Mouse (Mus musculus) lung, embryonic 14.5 days (tissue): ENCODE data around the gene Nepro. TPM values are rescaled to one million over a fixed set of nuclear protein-coding genes. Genes with fewer than 3 reads are reported as not detected.

Source experiments
- ATAC-seq: fragments of 200-750 bp; cut with Nextera tagmentation; 2 replicates; pipeline ENCODE4 v1.8.0; 2017; ENCODE audit warnings: mild to moderate bottlenecking, moderate TSS enrichment, moderate library complexity; ENCODE audit not compliant: insufficient read depth
- DNase-seq: peaks from one replicate; pipeline ENCODE4 v3.0.0-alpha.2; 2015
- H3K27ac ChIP-seq: fragments of 300-500 bp; sonication (generic); 2 replicates; pipeline ENCODE4 v1.5.1; 2014; ENCODE audit warnings: low read depth, mild to moderate bottlenecking, moderate library complexity
- H3K27me3 ChIP-seq: fragments of 300-500 bp; sonication (generic); 2 replicates; pipeline ENCODE4 v1.6.1; 2014; ENCODE audit warnings: low read length, control low read depth; ENCODE audit not compliant: insufficient read depth
- H3K36me3 ChIP-seq: fragments of 300-500 bp; sonication (generic); 2 replicates; pipeline ENCODE4 v1.6.1; 2014; ENCODE audit warnings: control low read depth; ENCODE audit not compliant: insufficient read depth
- H3K4me1 ChIP-seq: fragments of 300-500 bp; sonication (generic); 2 replicates; pipeline ENCODE4 v1.6.1; 2014; ENCODE audit warnings: antibody characterized with exemption, control low read depth; ENCODE audit not compliant: insufficient read depth
- H3K4me2 ChIP-seq: fragments of 300-500 bp; sonication (generic); 2 replicates; pipeline ENCODE4 v1.6.1; 2014; ENCODE audit warnings: mild to moderate bottlenecking
- H3K4me3 ChIP-seq: fragments of 300-500 bp; sonication (generic); 2 replicates; pipeline ENCODE4 v1.5.1; 2014; ENCODE audit warnings: low read depth, low read length
- H3K9ac ChIP-seq: fragments of 300-500 bp; sonication (generic); 2 replicates; pipeline ENCODE4 v1.6.1; 2014
- H3K9me3 ChIP-seq: fragments of 300-500 bp; sonication (generic); 2 replicates; pipeline ENCODE4 v1.6.1; 2016; ENCODE audit warnings: low read depth, low read length, control low read depth
- CTCF ChIP-seq: IDR thresholded peaks from 2 replicates; pipeline ENCODE4 v1.5.1; 2016; ENCODE audit warnings: antibody characterized with exemption, low read depth
- WGBS: fragments of 180-500 bp; shearing (Covaris S2); extraction: QIAGEN DNeasy Blood & Tissue Kit; methylation state at CpG from one replicate; pipeline ENCODE4 v1.1.7; 2014; 5-methylcytosine and 5-hydroxymethylcytosine counted together
- polyA plus RNA-seq: library from polyadenylated mRNA; unstranded; fragments of >200 nt; fragmentation: Nextera tagmentation; extraction: Ambion mirVana; gene quantifications from 2 replicates; pipeline ENCODE4 v1.2.1, GENCODE M21; 2014

The Nepro gene
- polyA plus RNA-seq, 1 experiment from 2014 or later, result 14.6 TPM

GRCm38 (mm10) chr16:44745471-44745865 lies 21.4 kb downstream of the Nepro start:
- ATAC-seq (peak; percentile 21; the same call in 1 of the 2 replicates), DNase-seq (no peak)
- Histone ChIP-seq H3K4me2 (peak overlapping the region; percentile 75), H3K9me3 (no peaks in the 10 kb centered on the region), H3K27me3 (no peaks in the 10 kb centered on the region), H3K4me3 (peak overlapping the region; percentile 83), H3K9ac (peak overlapping the region; percentile 90), H3K27ac (peak overlapping the region; percentile 97), H3K36me3 (peaks cover 18% of the 10 kb centered on the region), H3K4me1 (no peaks in the 10 kb centered on the region; the same call in 1 of the 2 replicates)
- TF ChIP-seq CTCF, result no peak
- WGBS, result 5% methylated on average over 14 of the region's 14 CpGs

- no peak for TF ChIP-seq CTCF
- peak within 1 kb of the TSS; percentile 75 for H3K4me2 ChIP-seq
- H3K27me3 ChIP-seq, result no peaks in the 10 kb centered on the region
- peaks cover 13% of the 10 kb centered on the region for H3K36me3 ChIP-seq
- under 1% methylated on average over 47 of the region's 47 CpGs for WGBS
- DNase-seq, result peak; percentile 95
- H3K27ac ChIP-seq, result peak within 1 kb of the TSS; percentile 97
- no peaks in the 10 kb centered on the region for H3K9me3 ChIP-seq
- peak within 1 kb of the TSS; percentile 90 for H3K9ac ChIP-seq
- peak; percentile 96 for ATAC-seq
- H3K4me1 ChIP-seq, result no peaks in the 10 kb centered on the region; the same call in 1 of the 2 replicates
- H3K4me3 ChIP-seq, result peak within 1 kb of the TSS; percentile 83
Observed at GRCm38 (mm10) chr16:44745866-44746562, 21.9 kb downstream of the Nepro start, which contains the start of gene Gtpbp8. TSS of gene Gtpbp8 (minus strand) at chr16:44746363.

GRCm38 (mm10) chr16:44748007-44748406 lies 23.9 kb downstream of the Nepro start:
- DNase-seq (no peak), ATAC-seq (no peak)
- H3K4me3 ChIP-seq, result no peak overlapping the region
- no peak overlapping the region for H3K4me2 ChIP-seq
- H3K4me1 ChIP-seq, result no peaks in the 10 kb centered on the region; the same call in 1 of the 2 replicates
- no peak for TF ChIP-seq CTCF
- 44% methylated on average over 3 of the region's 3 CpGs for WGBS
- H3K9ac ChIP-seq, result no peak overlapping the region
- H3K27ac ChIP-seq, result no peak overlapping the region
- no peaks in the 10 kb centered on the region for H3K27me3 ChIP-seq
- peaks cover 3% of the 10 kb centered on the region; the same call in 1 of the 2 replicates for H3K36me3 ChIP-seq
- H3K9me3 ChIP-seq, result no peaks in the 10 kb centered on the region

GRCm38 (mm10) chr16:44757700-44758099 lies 33.6 kb downstream of the Nepro start:
- Histone ChIP-seq H3K4me1 (no peaks in the 10 kb centered on the region), H3K27me3 (no peaks in the 10 kb centered on the region), H3K4me3 (no peak overlapping the region), H3K36me3 (no peaks in the 10 kb centered on the region), H3K4me2 (no peak overlapping the region), H3K27ac (no peak overlapping the region), H3K9me3 (no peaks in the 10 kb centered on the region), H3K9ac (no peak overlapping the region)
- no peak for DNase-seq
- no peak for ATAC-seq
- 70% methylated on average over 8 of the region's 8 CpGs for WGBS
- no peak for TF ChIP-seq CTCF

GRCm38 (mm10) chr16:44761811-44762210 lies 37.7 kb downstream of the Nepro start:
- no peaks in the 10 kb centered on the region for H3K4me1 ChIP-seq
- no peak for ATAC-seq
- DNase-seq, result peak; percentile 57
- no peaks in the 10 kb centered on the region for H3K9me3 ChIP-seq
- H3K4me3 ChIP-seq, result no peak overlapping the region
- no peak overlapping the region for H3K9ac ChIP-seq
- TF ChIP-seq CTCF, result peak; percentile 44
- H3K27ac ChIP-seq, result no peak overlapping the region
- H3K36me3 ChIP-seq, result no peaks in the 10 kb centered on the region
- WGBS, result 51% methylated on average over 1 of the region's 1 CpGs
- no peak overlapping the region for H3K4me2 ChIP-seq
- no peaks in the 10 kb centered on the region for H3K27me3 ChIP-seq

GRCm38 (mm10) chr16:44765555-44766319 lies 41.6 kb downstream of the Nepro start, which contains the start of gene Cd200r1:
TSS of gene Cd200r1 (plus strand) at chr16:44765736.
- TF ChIP-seq CTCF, result no peak
- H3K9ac ChIP-seq, result no peak within 1 kb of the TSS
- DNase-seq (no peak), ATAC-seq (no peak)
- 72% methylated on average over 22 of the region's 22 CpGs for WGBS
- peak within 1 kb of the TSS; percentile 24; the same call in 1 of the 2 replicates for H3K4me2 ChIP-seq
- no peak within 1 kb of the TSS for H3K4me3 ChIP-seq
- H3K27ac ChIP-seq, result no peak within 1 kb of the TSS
- no peaks in the 10 kb centered on the region for H3K27me3 ChIP-seq
- H3K36me3 ChIP-seq, result no peaks in the 10 kb centered on the region
- no peaks in the 10 kb centered on the region for H3K9me3 ChIP-seq
- H3K4me1 ChIP-seq, result no peaks in the 10 kb centered on the region

GRCm38 (mm10) chr16:44766320-44766892 lies 42.3 kb downstream of the Nepro start:
- no peak overlapping the region for H3K4me2 ChIP-seq
- H3K9ac ChIP-seq, result no peak overlapping the region
- H3K4me3 ChIP-seq, result no peak overlapping the region

More at GRCm38 (mm10) chr16:44766320-44766892, 42.3 kb downstream of the Nepro start:
- no peak for ATAC-seq
- H3K9me3 ChIP-seq, result no peaks in the 10 kb centered on the region
- no peak for TF ChIP-seq CTCF
- H3K4me1 ChIP-seq, result no peaks in the 10 kb centered on the region
- no peak for DNase-seq
- H3K36me3 ChIP-seq, result no peaks in the 10 kb centered on the region
- H3K27me3 ChIP-seq, result no peaks in the 10 kb centered on the region
- H3K27ac ChIP-seq, result no peak overlapping the region
- WGBS, result 75% methylated on average over 9 of the region's 9 CpGs
